10 mouse cellular contexts compared by ENCODE assay signal in genomic region chr8:121263390-121263775, GRCm38 (mm10).
DNase-seq lines count a peak whose midpoint lies in the region; ATAC-seq and TF ChIP-seq lines count a peak whose summit lies in the region.
"Had no signal": no experiment of that assay in that cellular context is flagged by ENCODE, and none has a peak within 500 bp of the region (broad histone marks: within the 10 kb centered on the region; RNA-seq: fewer than 3 reads in every experiment).

No protein-coding gene starts in this region.

- intact Hi-C loops in left cerebral cortex, postnatal 25 days (cut with DNase I) = no loop called here
- intact Hi-C loops in left cerebral cortex, postnatal 4 days (cut with DNase I) = no loop called here

- no peak overlapping the region for H3K4me3 ChIP-seq in forebrain, embryonic 16.5 days (replicated peaks; ENCODE audit: low read length)
- no peak overlapping the region for H3K4me3 ChIP-seq in forebrain, embryonic 15.5 days
- H3K4me3 ChIP-seq in embryonic facial prominence, embryonic 10.5 days = no peak overlapping the region
- no peak overlapping the region for H3K4me3 ChIP-seq in liver, embryonic 16.5 days (ENCODE audit: low read depth, low read length)
- H3K4me3 ChIP-seq in thymus, adult 2 months (ENCODE audit: control insufficient read depth, insufficient read depth, low read length) = no peak overlapping the region
- H3K4me3 ChIP-seq: hindbrain, embryonic 12.5 days had no signal

- H3K27me3 ChIP-seq in forebrain, embryonic 16.5 days (replicated peaks; ENCODE audit: control insufficient read depth, insufficient read depth, low read length) = no peaks in the 10 kb centered on the region
- H3K27me3 ChIP-seq in forebrain, embryonic 15.5 days = no peaks in the 10 kb centered on the region
- H3K27me3 ChIP-seq in embryonic facial prominence, embryonic 10.5 days (replicated peaks; ENCODE audit: low read depth, poor library complexity, severe bottlenecking) = peaks cover 10% of the 10 kb centered on the region
- H3K27me3 ChIP-seq in liver, embryonic 16.5 days (ENCODE audit: control insufficient read depth, insufficient read depth, low read depth, low read length) = no peaks in the 10 kb centered on the region
- H3K27me3 ChIP-seq in thymus, adult 2 months (ENCODE audit: control insufficient read depth, insufficient read depth, low read length) = no peaks in the 10 kb centered on the region; the same call in 1 of the 2 replicates

- no peak for TF ChIP-seq CTCF in thymus, adult 2 months (IDR thresholded peaks at IDR 0.05; ENCODE audit: borderline replicate concordance, control insufficient read depth, extremely low read depth, insufficient read depth, low read length, poor library complexity)

- 0 out of 2 replicates have a peak overlapping the region, but pooled peaks have one; percentile 13 for H3K9ac ChIP-seq in forebrain, embryonic 16.5 days (replicated peaks; ENCODE audit: low read depth, low read length)
- H3K9ac ChIP-seq in forebrain, embryonic 15.5 days (replicated peaks) = no peak overlapping the region
- H3K9ac ChIP-seq in liver, embryonic 16.5 days (ENCODE audit: low read depth, low read length) = no peak overlapping the region
- H3K9ac ChIP-seq: hindbrain, embryonic 12.5 days had no signal

- 49% methylated on average over 14 of the region's 14 CpGs for WGBS in forebrain, embryonic 16.5 days
- WGBS in forebrain, embryonic 15.5 days = 48% methylated on average over 14 of the region's 14 CpGs
- WGBS in embryonic facial prominence, embryonic 10.5 days = 68% methylated on average over 14 of the region's 14 CpGs
- 55% methylated on average over 14 of the region's 14 CpGs for WGBS in liver, embryonic 16.5 days (ENCODE audit: insufficient replicate concordance)
- WGBS in thymus, adult 2 months = 57% methylated on average over 14 of the region's 14 CpGs

- no peak overlapping the region for H3K27ac ChIP-seq in forebrain, embryonic 16.5 days (ENCODE audit: low read length)
- H3K27ac ChIP-seq in forebrain, embryonic 15.5 days (replicated peaks) = no peak overlapping the region
- H3K27ac ChIP-seq in embryonic facial prominence, embryonic 10.5 days (replicated peaks) = peak overlapping the region; percentile 70; the same call in 1 of the 2 replicates
- H3K27ac ChIP-seq in liver, embryonic 16.5 days (ENCODE audit: low read length) = no peak overlapping the region
- H3K27ac ChIP-seq in thymus, adult 2 months (ENCODE audit: control insufficient read depth, insufficient read depth, low read length) = no peak overlapping the region
- H3K27ac ChIP-seq: hindbrain, embryonic 12.5 days had no signal

- TF ChIP-seq POLR2A in thymus, adult 2 months (IDR thresholded peaks at IDR 0.05; ENCODE audit: control insufficient read depth, extremely low read depth, insufficient read depth, low read length, poor library complexity) = no peak

- no peak for ATAC-seq in forebrain, embryonic 16.5 days
- ATAC-seq in forebrain, embryonic 15.5 days (replicated peaks) = no peak
- peak; percentile 37; the same call in 1 of the 2 replicates for ATAC-seq in liver, embryonic 16.5 days (ENCODE audit: low read depth)
- ATAC-seq: forebrain, embryonic 14.5 days had no signal

- H3K36me3 ChIP-seq in forebrain, embryonic 16.5 days (ENCODE audit: control insufficient read depth, insufficient read depth) = no peaks in the 10 kb centered on the region
- no peaks in the 10 kb centered on the region for H3K36me3 ChIP-seq in forebrain, embryonic 15.5 days
- no peaks in the 10 kb centered on the region for H3K36me3 ChIP-seq in embryonic facial prominence, embryonic 10.5 days (replicated peaks)
- H3K36me3 ChIP-seq in liver, embryonic 16.5 days (ENCODE audit: control insufficient read depth, insufficient read depth) = no peaks in the 10 kb centered on the region
- no peaks in the 10 kb centered on the region for H3K36me3 ChIP-seq in thymus, adult 2 months (ENCODE audit: control insufficient read depth, insufficient read depth, low read length)
- H3K36me3 ChIP-seq: hindbrain, embryonic 12.5 days had no signal

- H3K4me2 ChIP-seq in forebrain, embryonic 16.5 days (ENCODE audit: low read length) = no peak overlapping the region
- H3K4me2 ChIP-seq in forebrain, embryonic 15.5 days (replicated peaks) = no peak overlapping the region
- peak overlapping the region; percentile 14 for H3K4me2 ChIP-seq in liver, embryonic 16.5 days (ENCODE audit: low read depth, low read length)
- H3K4me2 ChIP-seq: hindbrain, embryonic 12.5 days had no signal

- no peaks in the 10 kb centered on the region for H3K9me3 ChIP-seq in forebrain, embryonic 16.5 days (ENCODE audit: control insufficient read depth, low read length)
- no peaks in the 10 kb centered on the region for H3K9me3 ChIP-seq in forebrain, embryonic 15.5 days
- no peaks in the 10 kb centered on the region for H3K9me3 ChIP-seq in embryonic facial prominence, embryonic 10.5 days
- H3K9me3 ChIP-seq in liver, embryonic 16.5 days (replicated peaks; ENCODE audit: control insufficient read depth, low read length) = no peaks in the 10 kb centered on the region
- H3K9me3 ChIP-seq: hindbrain, embryonic 12.5 days had no signal

- H3K4me1 ChIP-seq in forebrain, embryonic 16.5 days (replicated peaks; ENCODE audit: control insufficient read depth, insufficient read depth, low read length) = no peaks in the 10 kb centered on the region
- no peaks in the 10 kb centered on the region for H3K4me1 ChIP-seq in forebrain, embryonic 15.5 days
- peaks cover 61% of the 10 kb centered on the region for H3K4me1 ChIP-seq in embryonic facial prominence, embryonic 10.5 days
- H3K4me1 ChIP-seq in liver, embryonic 16.5 days (ENCODE audit: control insufficient read depth, low read depth, low read length) = peaks cover 2% of the 10 kb centered on the region
- H3K4me1 ChIP-seq in thymus, adult 2 months (replicated peaks; ENCODE audit: control insufficient read depth, insufficient read depth, low read length) = no peaks in the 10 kb centered on the region

- DNase-seq in embryonic facial prominence, embryonic 10.5 days (ENCODE audit: low spot score) = peak; percentile 49
- DNase-seq in kidney, adult 11 months = peak; percentile 17
- DNase-seq in thymus, adult 2 months = no peak
- no peak for DNase-seq in left cerebral cortex, postnatal 25 days (ENCODE audit: low spot score in 2 of 2)
- DNase-seq in left cerebral cortex, postnatal 4 days = no peak

Comparison
In these comparisons a context has a peak if more than half of its experiments do, and no peak if none do; other contexts are left out.
1. DNase-seq: peak in embryonic facial prominence, embryonic 10.5 days (single experiment) and kidney, adult 11 months (single experiment); none in thymus, adult 2 months (single experiment), left cerebral cortex, postnatal 25 days (0 of 2) and left cerebral cortex, postnatal 4 days (single experiment).